Mouse (Mus musculus) C3H10T1/2 (cell line): ENCODE results near the gene Cct6b. TPM values are rescaled to one million over a fixed set of nuclear protein-coding genes. Genes with fewer than 3 reads are reported as not detected.

Experiments
- polyA plus RNA-seq, 2 experiments: library from polyadenylated mRNA; unstranded; fragments of >200 nt; fragmentation: generic; extraction: Trizol; gene quantifications; one replicate each; pipeline ENCODE4 v1.2.1; 2012; ENCODE audit warnings: missing spikeins in 2 of 2

Cct6b gene
- under 1 TPM; 0.09 to 0.64 TPM for polyA plus RNA-seq

DNA sequence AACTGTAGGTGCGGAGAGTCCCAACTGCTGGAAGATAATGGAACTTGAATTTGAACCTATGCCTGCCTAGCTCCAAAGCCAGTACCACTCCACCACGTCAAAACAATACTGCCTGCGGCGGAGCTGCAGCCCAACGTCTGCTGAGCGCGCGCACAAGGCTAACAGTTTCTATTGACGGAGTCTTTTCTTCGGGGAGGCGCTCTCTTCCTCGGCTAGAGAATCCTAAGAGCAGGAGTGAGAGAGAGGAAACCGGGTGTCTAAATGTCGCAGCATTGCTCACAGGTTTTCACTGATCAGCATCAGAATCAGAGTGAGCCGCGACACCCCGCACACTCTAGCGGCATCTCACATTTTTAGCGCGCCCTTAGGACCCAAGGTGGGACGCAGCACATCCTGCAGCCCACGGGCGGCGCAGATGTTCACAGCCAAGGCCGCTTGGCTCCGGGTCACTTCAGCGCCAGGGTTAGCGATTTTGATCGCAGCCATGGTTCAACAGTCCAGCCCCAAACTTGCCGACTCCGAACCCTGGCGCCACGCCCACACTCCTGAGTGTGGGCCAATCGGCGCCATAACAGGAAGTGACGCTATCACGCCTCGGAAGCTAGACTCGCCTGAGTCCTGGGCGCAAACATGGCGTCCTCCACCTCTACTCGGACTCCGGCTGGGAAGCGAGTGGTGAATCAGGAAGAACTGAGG lies at the start of gene Cct6b, which contains the start of gene Zfp830:
Cct6b (minus strand) TSS at position 580 of the 696 bp plus-strand sequence.
Zfp830 (plus strand) TSS at position 604 of the 696 bp plus-strand sequence.

DNA sequence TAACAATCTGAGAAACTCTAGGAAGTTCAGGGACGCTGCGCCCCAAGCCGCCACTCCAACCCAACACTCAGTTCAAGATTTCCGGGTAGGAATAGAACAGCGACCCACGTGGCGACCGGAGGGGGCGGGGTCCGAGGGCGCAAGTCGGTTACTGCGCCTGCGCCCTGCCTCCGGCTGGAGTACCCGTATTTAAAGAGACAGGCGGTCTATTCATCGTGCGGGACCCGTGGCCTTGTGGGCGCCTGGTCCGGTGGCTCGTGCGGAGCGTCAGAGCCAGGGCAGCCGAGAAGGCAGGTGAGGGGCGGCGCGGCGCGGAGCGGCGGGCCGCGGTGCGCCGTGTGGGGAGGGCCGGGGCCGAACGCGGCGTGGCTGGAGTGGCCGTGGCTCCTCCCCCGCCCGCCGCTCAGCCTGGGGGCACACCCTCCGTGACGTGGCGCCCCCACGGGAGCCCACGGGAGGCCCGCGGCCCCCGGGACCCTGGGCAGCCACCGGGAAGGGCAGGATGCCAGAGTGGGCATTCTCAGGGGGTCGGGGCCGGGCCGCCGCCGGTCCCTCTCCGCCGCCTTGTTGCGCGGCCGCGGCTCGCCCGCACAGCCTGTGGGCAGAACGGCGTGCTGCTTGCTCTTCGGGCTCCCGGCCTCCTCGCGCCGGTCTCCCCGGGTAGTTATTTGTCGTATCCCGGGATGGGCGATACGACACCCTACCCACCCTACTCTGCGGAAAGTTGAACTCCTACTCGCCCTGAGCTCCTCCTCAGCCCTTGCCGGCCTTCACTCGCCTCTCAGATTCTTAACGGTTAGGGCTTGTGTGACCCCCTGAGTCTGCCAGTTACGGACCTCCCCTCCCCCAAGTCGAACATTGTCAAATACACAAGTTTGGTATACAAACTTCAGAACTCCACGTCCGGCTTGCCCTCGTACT lies 17.1 kb upstream of the Cct6b start, which contains the start of gene Lig3:
Lig3 (plus strand) TSS at position 126 of the 921 bp plus-strand sequence.

Other genes with a start within 250 kb of the Cct6b start
- 10 to 100 TPM in 1 of 2 experiments, 1 to 10 TPM in 1; 2.4 to 13.7 TPM for gene Zfp830, start within 50 bp of the Cct6b start, polyA plus RNA-seq
- 10 to 100 TPM in 1 of 2 experiments, 1 to 10 TPM in 1; 7.6 to 17.1 TPM for gene Lig3, start 16.8 kb upstream of the Cct6b start, polyA plus RNA-seq
- gene Rffl, start 106.9 kb upstream of the Cct6b start, polyA plus RNA-seq: 1 to 10 TPM; 2.4 to 4.4 TPM
- gene Rad51d, start 126.3 kb upstream of the Cct6b start, polyA plus RNA-seq: 10 to 100 TPM; 21.0 to 22.0 TPM
- under 1 TPM; 0.01 to 0.12 TPM for gene Fndc8, start 127.8 kb upstream of the Cct6b start, polyA plus RNA-seq
- gene Nle1, start 144.1 kb upstream of the Cct6b start, polyA plus RNA-seq: 10 to 100 TPM; 23.7 to 54.0 TPM
- gene Unc45b, start 146.2 kb upstream of the Cct6b start, polyA plus RNA-seq: under 1 TPM in 1 of 2 experiments, not detected in 1; 0.04 TPM
- gene Slfn5, start 187.0 kb upstream of the Cct6b start, polyA plus RNA-seq: under 1 TPM; 0.02 to 0.35 TPM
- under 1 TPM; 0.21 to 0.73 TPM for gene Slfn9, start 227.5 kb upstream of the Cct6b start, polyA plus RNA-seq